Mouse (Mus musculus) limb, embryonic 14.5 days (tissue): ENCODE measurements around the gene A630076J17Rik. TPM values are rescaled to one million over a fixed set of nuclear protein-coding genes. Genes with fewer than 3 reads are reported as not detected.
A peak's percentile ranks its signal among the peaks of the same experiment; 100 is the strongest.

Experiments
- ATAC-seq: fragments of 200-750 bp; cut with Nextera tagmentation; 2 replicates; pipeline ENCODE4 v1.8.0; 2017; ENCODE audit warnings: low read depth, moderate number of reproducible peaks, moderate TSS enrichment; ENCODE audit not compliant: low FRiP score
- DNase-seq: peaks from one replicate; pipeline ENCODE4 v3.0.0-alpha.2; 2015; ENCODE audit warnings: low spot score
- H3K27ac ChIP-seq: fragments of 300-500 bp; sonication (generic); replicated peaks from 2 replicates; pipeline ENCODE4 v1.5.1; 2014; ENCODE audit warnings: low read depth, mild to moderate bottlenecking, low read length, moderate library complexity, mixed read lengths
- H3K27me3 ChIP-seq: fragments of 300-500 bp; sonication (generic); 2 replicates; pipeline ENCODE4 v1.6.1; 2014; ENCODE audit warnings: low read length, mixed read lengths; ENCODE audit not compliant: control insufficient read depth, insufficient read depth
- H3K36me3 ChIP-seq: fragments of 300-500 bp; sonication (generic); 2 replicates; pipeline ENCODE4 v1.6.1; 2014; ENCODE audit warnings: mild to moderate bottlenecking, low read length, moderate library complexity, mixed read lengths; ENCODE audit not compliant: control insufficient read depth, insufficient read depth
- H3K4me1 ChIP-seq: fragments of 300-500 bp; sonication (generic); 2 replicates; pipeline ENCODE4 v1.6.1; 2014; ENCODE audit warnings: antibody characterized with exemption, low read length, mixed read lengths; ENCODE audit not compliant: control insufficient read depth, insufficient read depth
- H3K4me2 ChIP-seq: fragments of 300-500 bp; sonication (generic); replicated peaks from 2 replicates; pipeline ENCODE4 v1.6.1; 2014; ENCODE audit warnings: low read depth, mild to moderate bottlenecking, low read length, moderate library complexity; ENCODE audit not compliant: severe bottlenecking
- H3K4me3 ChIP-seq: fragments of 300-500 bp; sonication (generic); replicated peaks from 2 replicates; pipeline ENCODE4 v1.5.1; 2014; ENCODE audit warnings: low read length
- H3K9ac ChIP-seq: fragments of 300-500 bp; sonication (generic); 2 replicates; pipeline ENCODE4 v1.6.1; 2014; ENCODE audit warnings: mild to moderate bottlenecking, low read depth, low read length, moderate library complexity; ENCODE audit not compliant: severe bottlenecking
- H3K9me3 ChIP-seq: fragments of 300-500 bp; sonication (generic); 2 replicates; pipeline ENCODE4 v1.6.1; 2016; ENCODE audit warnings: low read length; ENCODE audit not compliant: control insufficient read depth
- POLR2A ChIP-seq: fragments of 200-500 bp; IDR thresholded peaks from 2 replicates; pipeline ENCODE4 v1.8.0; 2012; ENCODE audit warnings: inconsistent platforms, mild to moderate bottlenecking, moderate library complexity, borderline replicate concordance; ENCODE audit not compliant: insufficient read depth, insufficient read length; ENCODE audit errors: extremely low read depth
- WGBS: fragments of 180-500 bp; shearing (Covaris S2); extraction: QIAGEN DNeasy Blood & Tissue Kit; methylation state at CpG from one replicate; pipeline ENCODE4 v1.1.7; 2014; 5-methylcytosine and 5-hydroxymethylcytosine counted together
- polyA plus RNA-seq, 2 experiments: library from polyadenylated mRNA; depleted of rRNA in 1 of 2; stranded (reverse) in 1 of 2; unstranded in 1 of 2; fragments of >200 nt; fragmentation: Nextera tagmentation in 1 of 2; extraction: Ambion mirVana in 1 of 2; gene quantifications; 2 replicates each; pipeline versions ENCODE4 v1.2.1 to v1.2.3; 2012 to 2014

A630076J17Rik gene
- polyA plus RNA-seq, 2 experiments: not detected

DNA sequence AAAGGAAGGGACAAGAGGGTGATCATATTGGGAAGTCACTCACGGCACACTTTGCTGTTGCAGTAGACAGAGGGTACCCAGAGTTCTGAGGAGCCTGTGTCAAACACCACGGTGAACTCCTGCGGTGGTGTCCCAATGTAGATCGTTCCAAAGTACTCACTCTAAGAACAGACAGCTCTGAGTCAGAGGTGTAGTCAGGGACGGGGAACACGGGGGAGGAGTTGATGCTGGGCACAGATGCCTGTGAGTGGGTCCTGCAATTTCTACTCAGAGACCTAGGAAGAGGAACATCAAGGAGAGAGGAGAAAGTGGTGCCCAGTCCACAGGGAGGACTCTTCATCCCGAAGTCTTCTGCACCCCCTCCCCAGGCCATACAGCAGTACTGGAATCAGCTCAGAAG, 11.8 kb upstream of the A630076J17Rik start:
- 89% methylated on average over 7 of the region's 7 CpGs for WGBS
- no peak overlapping the region for H3K4me2 ChIP-seq

DNA sequence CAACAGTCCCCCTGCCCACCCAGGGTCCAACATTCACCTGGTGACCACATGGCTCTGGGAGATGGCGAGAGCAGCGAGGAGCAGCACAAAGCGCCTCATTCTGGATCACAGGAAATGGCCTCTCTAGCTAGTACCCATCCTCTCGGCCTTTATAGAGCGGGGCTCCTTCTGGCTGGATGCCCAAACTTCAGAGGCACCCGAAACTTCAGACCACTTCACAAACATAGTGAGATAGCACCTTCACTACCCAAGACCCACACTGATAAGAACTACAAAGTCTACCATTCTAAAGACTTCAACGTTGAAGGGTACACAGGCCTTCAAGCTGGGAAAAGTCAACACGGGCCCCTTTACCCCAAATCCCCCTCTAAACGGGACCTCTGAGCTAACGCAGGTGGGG, 8.8 kb upstream of the A630076J17Rik start, which contains the start of gene Cym:
Gene Cym (minus strand): TSS at position 125 of the 400 bp plus-strand sequence.
- WGBS: 82% methylated on average over 10 of the region's 10 CpGs
- H3K9ac ChIP-seq: no peak within 1 kb of the TSS
- no peak for TF ChIP-seq POLR2A
- H3K36me3 ChIP-seq: no peaks in the 10 kb centered on the region
- DNase-seq: no peak
- H3K4me3 ChIP-seq: no peak within 1 kb of the TSS
- no peaks in the 10 kb centered on the region for H3K4me1 ChIP-seq
- ATAC-seq: no peak
- no peak within 1 kb of the TSS for H3K27ac ChIP-seq
- H3K9me3 ChIP-seq: no peaks in the 10 kb centered on the region
- H3K4me2 ChIP-seq: no peak within 1 kb of the TSS
- no peaks in the 10 kb centered on the region for H3K27me3 ChIP-seq

More for the DNA sequence above, 11.8 kb upstream of the A630076J17Rik start:
- TF ChIP-seq POLR2A: no peak
- no peaks in the 10 kb centered on the region for H3K9me3 ChIP-seq
- DNase-seq: no peak
- H3K4me3 ChIP-seq: no peak overlapping the region
- no peaks in the 10 kb centered on the region for H3K36me3 ChIP-seq
- H3K27me3 ChIP-seq: no peaks in the 10 kb centered on the region
- ATAC-seq: no peak
- no peak overlapping the region for H3K9ac ChIP-seq
- no peak overlapping the region for H3K27ac ChIP-seq
- no peaks in the 10 kb centered on the region for H3K4me1 ChIP-seq

DNA sequence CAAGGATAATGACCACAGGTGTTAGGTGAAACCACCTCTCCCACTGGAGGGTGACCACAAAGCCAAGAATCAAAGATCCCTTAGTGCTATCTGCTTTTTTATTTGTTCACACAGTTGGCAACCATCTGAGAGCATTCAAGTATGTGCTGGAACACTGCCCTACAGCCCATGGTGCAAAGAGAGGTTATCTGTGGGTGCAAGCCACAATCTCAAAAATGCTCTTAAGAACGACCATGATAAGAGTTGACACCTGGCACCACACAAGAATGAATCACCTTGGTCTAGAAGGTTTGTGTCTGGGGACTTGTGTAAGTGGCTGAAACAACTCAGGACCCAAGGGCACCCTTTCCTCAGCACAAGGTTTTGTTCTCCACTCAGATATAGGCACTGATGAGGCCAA, 7.2 kb upstream of the A630076J17Rik start:
- Histone ChIP-seq H3K36me3 (no peaks in the 10 kb centered on the region), H3K27ac (no peak overlapping the region), H3K9ac (no peak overlapping the region), H3K4me2 (no peak overlapping the region), H3K9me3 (no peaks in the 10 kb centered on the region), H3K4me1 (no peaks in the 10 kb centered on the region), H3K27me3 (no peaks in the 10 kb centered on the region), H3K4me3 (no peak overlapping the region)
- no peak for ATAC-seq
- WGBS: 63% methylated on average over 1 of the region's 1 CpGs
- TF ChIP-seq POLR2A: no peak
- no peak for DNase-seq

DNA sequence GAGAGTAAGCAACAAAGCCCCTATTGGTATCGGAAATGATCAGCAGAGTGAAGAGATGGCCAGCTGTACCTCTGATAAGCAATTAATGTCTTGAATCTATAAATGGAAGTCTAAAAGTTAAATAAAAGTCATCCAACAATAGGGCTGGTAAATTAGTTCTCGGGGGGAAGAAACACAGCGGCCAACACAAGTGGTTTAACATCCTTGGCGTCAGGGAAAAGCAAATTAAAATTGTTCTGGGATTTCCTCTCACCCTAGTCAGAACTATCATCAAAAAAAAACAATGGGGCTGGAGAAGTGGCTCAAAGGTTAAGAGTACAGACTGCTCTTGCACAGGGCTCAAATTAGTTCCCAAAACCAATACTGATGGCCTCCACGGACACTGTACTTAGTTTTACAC, 4.6 kb upstream of the A630076J17Rik start:
- ATAC-seq: no peak
- no peaks in the 10 kb centered on the region for H3K36me3 ChIP-seq
- H3K4me2 ChIP-seq: no peak overlapping the region
- H3K27ac ChIP-seq: no peak overlapping the region
- H3K4me3 ChIP-seq: no peak overlapping the region
- no peak for TF ChIP-seq POLR2A
- H3K27me3 ChIP-seq: no peaks in the 10 kb centered on the region
- no peaks in the 10 kb centered on the region for H3K4me1 ChIP-seq
- H3K9me3 ChIP-seq: no peaks in the 10 kb centered on the region
- WGBS: 90% methylated on average over 5 of the region's 5 CpGs
- DNase-seq: no peak
- H3K9ac ChIP-seq: no peak overlapping the region

DNA sequence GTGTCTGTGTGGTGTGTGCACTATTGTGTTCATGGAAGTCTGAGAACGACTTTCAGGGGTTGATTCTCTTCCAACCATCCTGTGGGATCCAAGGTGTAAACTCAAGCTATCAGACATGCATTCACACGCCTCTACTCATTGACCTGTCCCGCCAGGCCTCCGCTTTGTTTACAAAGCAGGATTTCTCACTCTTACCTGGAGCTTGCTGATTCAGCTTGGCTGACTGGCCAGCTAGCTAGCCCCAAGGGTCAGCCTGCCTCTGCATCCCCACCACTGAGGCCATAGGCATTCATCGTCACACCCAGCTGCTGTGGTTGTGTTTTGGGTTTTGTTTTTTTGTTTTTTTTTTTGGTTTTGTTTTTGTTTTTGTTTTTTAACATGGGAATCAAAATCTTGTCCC, 1.2 kb upstream of the A630076J17Rik start:
- Histone ChIP-seq H3K36me3 (no peaks in the 10 kb centered on the region), H3K4me1 (no peaks in the 10 kb centered on the region), H3K27me3 (no peaks in the 10 kb centered on the region), H3K9me3 (no peaks in the 10 kb centered on the region), H3K27ac (no peak overlapping the region), H3K4me3 (no peak overlapping the region), H3K9ac (no peak overlapping the region), H3K4me2 (no peak overlapping the region)
- TF ChIP-seq POLR2A: no peak
- DNase-seq (no peak), ATAC-seq (no peak)
- WGBS: 73% methylated on average over 5 of the region's 5 CpGs

DNA sequence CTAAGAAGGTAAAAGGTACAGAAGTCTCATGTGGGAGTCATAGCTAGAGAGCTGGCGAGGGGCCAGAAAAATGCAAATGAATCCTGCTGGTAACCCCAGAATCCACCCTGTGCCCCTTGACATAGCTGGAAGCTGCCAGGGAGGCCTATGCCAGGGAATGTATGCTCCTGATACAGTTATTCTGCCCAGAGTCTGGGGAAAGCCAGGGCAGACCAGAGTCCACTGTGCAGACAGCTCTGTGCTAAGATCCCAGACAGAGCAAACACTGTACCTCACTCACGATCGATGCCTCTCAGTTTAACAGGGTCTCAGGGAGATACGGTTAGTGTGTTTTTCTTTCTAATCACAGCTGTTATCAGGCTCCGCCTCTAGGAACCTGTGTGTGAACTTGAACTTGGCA, 592 bp upstream of the A630076J17Rik start:
- DNase-seq: peak; percentile 10
- H3K4me1 ChIP-seq: no peaks in the 10 kb centered on the region
- no peak overlapping the region for H3K9ac ChIP-seq
- H3K4me3 ChIP-seq: no peak overlapping the region
- no peaks in the 10 kb centered on the region for H3K9me3 ChIP-seq
- H3K27ac ChIP-seq: no peak overlapping the region
- no peak overlapping the region for H3K4me2 ChIP-seq
- WGBS: 59% methylated on average over 5 of the region's 5 CpGs
- no peak for TF ChIP-seq POLR2A
- H3K36me3 ChIP-seq: no peaks in the 10 kb centered on the region
- ATAC-seq: no peak
- no peaks in the 10 kb centered on the region for H3K27me3 ChIP-seq
